Mouse (Mus musculus) MN1 (cell line): ENCODE data around the gene Fam117a.

ENCODE experiments used
- DNase-seq: peaks from one replicate; pipeline ENCODE4 v3.0.0-alpha.2; 2016; ENCODE audit warnings: low spot score

The Fam117a gene

DNA sequence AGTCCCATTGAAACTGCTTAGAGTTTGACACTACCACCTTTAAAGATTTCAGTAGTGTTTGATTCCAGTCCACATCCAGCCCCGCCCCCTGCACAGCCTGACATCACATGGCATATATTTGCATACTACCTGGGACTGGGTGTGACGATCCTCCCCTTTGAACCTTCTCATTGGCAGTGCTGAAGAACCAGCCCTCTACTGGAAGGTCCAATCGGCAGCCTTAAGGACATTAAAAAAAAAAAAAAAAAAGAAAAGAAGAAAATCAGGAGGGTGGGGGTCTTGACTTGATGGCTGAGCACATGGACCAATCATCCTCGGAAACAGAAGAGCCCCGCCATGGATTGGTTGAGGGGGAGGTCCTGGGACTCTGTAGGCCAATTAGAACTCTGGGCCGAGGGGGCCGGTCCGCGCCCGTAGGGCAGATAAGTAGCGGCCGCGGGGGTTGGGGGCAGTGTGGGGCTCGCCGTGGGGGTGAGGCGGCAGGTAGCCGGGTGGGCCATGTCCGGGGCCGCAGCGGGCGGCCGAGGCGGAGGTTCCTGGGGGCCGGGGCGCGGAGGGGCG, at the start of gene Fam117a:
Gene Fam117a, plus strand, starts transcription at position 451 of the 561 bp plus-strand sequence.
- DNase-seq: peak; percentile 91

DNA sequence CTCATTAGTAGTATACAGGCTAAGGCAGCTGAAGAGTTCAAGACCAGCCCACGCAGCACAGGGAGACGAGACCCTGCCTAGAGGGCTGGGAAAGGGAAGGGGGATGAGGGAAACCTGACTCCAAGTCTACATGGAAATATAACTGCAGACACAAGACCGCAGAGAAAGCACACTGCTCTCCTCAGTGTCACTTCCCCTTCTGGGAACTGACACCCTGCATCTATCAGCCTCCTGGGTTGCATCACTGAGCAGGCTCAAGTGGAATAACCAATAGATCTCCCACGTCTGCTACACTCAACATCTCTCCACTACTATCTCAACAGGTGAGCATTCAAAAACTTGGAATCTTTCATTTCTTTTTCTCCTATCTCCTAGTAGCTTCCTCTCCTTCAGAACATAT, 44.8 kb upstream of the Fam117a start:
- no peak for DNase-seq

DNA sequence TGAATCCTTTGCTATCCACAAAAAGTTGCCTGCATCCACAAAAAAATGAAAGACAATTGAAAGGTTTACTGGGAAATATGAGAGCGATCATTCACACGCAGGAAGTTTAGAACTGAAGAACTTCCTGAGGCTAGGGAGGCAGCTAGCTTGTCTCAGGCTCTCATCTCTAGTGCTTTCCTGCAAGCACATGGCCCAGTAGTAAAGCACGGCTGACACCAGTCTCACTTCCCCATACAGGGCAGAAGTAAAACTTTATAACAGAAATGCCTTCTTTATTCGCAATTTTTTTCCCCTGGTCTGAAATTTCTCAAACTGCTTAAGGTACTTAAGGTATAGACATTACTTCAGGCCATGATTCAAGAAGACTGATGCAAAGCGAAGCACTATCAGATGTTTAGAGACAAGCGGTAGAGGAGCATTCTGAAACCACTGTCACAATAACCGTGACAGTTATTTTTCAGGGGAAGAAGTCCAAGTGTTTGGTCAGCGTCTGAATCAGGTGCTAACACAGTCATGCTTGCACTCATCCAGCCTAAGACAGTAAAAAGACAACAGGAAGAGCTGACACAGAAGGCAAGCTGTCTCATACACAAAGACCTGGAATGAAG, 43.7 kb upstream of the Fam117a start:
- DNase-seq: no peak

GRCm38 (mm10) chr11:95295736-95296135, 41.1 kb upstream of the Fam117a start:
- no peak for DNase-seq

DNA sequence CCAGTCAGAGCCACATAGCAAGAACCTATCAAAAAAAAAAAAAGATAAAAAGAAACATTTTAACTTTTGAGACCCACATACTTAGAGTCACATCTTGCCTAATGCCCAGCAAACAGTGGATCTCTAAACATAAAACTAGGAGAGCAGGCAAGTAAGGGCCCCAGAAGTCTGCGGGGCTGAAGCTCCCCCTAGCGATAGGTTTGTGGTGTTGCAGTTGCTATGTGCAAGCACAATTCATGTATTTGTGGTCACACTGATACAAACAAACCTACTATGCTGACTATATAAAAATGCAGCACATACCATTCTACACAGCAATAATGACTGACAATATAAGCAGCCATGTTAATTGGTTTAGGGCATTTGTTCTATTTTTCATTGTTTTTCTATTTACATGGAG, 38.7 kb upstream of the Fam117a start:
- DNase-seq: no peak

GRCm38 (mm10) chr11:95299886-95300285, 36.9 kb upstream of the Fam117a start:
- no peak for DNase-seq

- no peak for DNase-seq
Measured at GRCm38 (mm10) chr11:95301772-95302171, 35.0 kb upstream of the Fam117a start.

- DNase-seq: no peak
Measured at GRCm38 (mm10) chr11:95305600-95305999, 31.2 kb upstream of the Fam117a start.

GRCm38 (mm10) chr11:95307526-95307925, 29.3 kb upstream of the Fam117a start:
- no peak for DNase-seq

GRCm38 (mm10) chr11:95309510-95310006, 27.3 kb upstream of the Fam117a start:
- peak; percentile 98 for DNase-seq

- peak; percentile 98 for DNase-seq
Measured at GRCm38 (mm10) chr11:95310007-95310647, 26.7 kb upstream of the Fam117a start, which contains the start of gene Kat7. Gene Kat7 (minus strand): TSS chr11:95310246.

- DNase-seq: no peak
Measured at GRCm38 (mm10) chr11:95310648-95311424, 26.0 kb upstream of the Fam117a start.

DNA sequence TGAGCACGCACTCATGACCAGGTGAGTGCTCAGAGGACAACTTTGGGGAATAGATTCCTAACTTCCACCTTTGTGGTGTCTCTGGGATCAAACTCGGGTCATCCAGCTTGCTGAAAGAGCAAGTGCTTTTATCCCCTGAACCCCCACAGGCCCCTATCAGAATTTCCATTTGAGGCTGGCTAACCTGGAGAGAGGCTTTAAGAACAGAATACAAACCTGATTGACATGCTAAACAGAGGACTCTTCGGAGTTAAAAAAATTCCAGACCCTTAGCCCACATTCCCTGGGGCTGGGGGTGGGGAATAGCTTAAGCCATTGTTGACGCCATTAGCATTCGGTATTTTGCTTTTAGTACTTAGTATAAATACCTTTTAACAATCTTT, 25.4 kb upstream of the Fam117a start:
- no peak for DNase-seq

DNA sequence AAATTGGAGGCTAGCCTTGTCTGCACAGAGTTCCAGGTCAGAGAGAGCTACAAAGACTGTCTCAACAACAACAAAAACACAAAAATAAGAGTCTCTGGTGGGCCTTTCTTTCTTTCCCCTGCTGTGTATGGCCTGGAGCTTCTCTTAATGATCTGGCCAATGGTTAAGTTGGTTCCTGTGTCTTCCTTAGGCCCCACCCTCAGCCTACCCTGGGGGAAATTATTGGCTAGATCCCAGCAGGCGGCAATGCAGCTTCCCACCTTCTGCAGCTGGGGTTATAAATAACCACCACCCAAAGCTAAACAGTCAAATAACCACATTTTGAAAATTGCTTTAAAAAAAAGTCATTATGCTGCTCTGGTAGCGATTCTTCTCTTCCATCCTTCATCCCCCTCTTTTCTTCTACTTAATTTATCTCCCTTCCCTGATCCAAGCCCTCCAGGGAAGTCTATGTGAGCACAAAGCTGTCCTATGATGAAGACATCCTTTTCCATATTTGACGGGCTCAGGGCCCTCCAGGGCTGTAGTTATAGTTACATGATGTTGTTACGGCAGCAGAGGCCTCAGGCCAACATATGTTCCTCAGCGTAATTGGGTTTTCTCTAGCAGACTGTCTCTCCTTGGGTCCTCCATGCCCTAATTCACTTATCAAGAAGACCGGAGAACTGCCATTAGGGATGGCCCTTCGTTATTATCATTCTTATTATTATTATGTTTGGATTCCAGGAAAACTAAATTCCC, 21.4 kb upstream of the Fam117a start:
- peak; percentile 49 for DNase-seq

- DNase-seq: no peak
Measured at GRCm38 (mm10) chr11:95318116-95318515, 18.7 kb upstream of the Fam117a start.

DNA sequence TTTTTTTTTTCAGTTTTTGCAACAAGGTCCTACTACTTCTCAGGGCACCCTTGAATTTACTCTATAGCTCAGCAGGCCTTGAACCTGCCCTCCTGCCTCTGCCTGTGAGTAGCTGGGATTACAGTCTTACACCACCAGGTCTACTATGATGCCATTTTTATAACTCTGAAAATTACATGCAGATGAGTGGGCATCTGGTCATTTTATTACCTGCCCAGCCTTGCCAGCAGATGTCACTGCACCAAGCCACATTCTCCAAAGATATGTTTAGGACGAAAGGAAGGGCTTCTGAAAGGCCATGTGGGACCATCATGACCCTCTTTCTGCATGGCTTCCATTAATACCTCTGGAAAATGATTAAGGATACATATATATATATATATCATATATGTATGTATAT, 17.3 kb upstream of the Fam117a start:
- peak; percentile 33 for DNase-seq

GRCm38 (mm10) chr11:95320010-95320409, 16.8 kb upstream of the Fam117a start:
- no peak for DNase-seq

DNA sequence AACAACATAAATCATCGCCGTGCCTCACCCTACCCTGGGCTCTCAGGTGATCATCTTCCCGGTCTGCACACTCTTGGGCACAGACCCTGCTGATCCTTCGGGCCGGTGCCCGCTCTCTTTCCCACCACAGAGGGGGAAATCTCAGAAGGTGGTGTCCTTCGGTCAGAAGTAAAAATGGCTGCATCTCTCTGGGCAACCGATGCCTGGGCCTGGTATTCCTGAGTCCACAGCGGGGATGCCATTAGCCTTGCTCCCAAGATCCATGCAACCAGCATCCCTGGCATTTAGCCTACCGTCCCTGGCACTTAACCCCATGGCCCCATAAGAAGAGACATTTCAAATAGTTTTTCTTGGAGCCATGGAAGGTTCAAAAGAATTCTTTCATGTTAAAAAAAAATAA, 12.6 kb upstream of the Fam117a start:
- DNase-seq: no peak

- no peak for DNase-seq
Measured at GRCm38 (mm10) chr11:95325832-95326231, 11.0 kb upstream of the Fam117a start.

DNA sequence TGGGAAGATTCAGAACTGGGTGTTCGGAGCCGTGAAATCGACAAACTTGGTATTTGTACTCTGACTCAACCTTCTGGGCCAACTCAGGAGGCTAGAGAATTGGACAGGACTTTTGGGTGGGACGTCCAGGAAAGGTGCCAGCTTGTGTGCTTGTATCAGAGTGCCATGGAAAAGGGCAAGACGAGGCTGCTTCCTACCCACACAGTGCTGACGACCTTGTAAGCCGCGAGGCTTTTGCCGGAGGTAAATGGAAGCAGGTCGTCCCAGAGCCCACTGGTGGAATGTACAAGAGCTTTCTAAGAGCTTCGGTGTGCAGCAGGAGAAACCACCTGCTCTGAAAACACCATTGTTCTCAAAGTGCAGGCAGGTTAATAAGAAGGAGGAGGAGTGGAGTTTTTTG, 10.6 kb upstream of the Fam117a start:
- no peak for DNase-seq

DNA sequence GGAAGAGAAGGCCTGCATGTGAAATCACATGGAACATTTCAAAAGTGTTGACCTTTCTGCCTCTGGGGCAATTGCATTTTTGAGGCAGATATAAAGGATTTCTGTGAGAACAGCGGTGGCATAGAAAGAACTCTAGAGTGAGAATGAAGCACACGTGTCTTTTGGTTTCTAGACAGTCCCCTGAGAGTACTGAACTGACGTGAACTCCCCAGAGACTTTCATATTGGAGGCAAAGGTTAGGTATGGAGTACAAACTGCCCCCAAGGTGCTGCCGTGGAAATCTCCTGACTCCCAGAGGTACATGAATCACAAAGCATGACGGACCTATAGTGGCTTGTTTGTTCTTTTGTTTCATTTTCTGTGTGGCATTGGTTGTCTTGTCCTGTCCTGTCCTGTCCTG, 8.2 kb upstream of the Fam117a start:
- DNase-seq: no peak

- no peak for DNase-seq
Measured at GRCm38 (mm10) chr11:95330662-95331061, 6.2 kb upstream of the Fam117a start.
